Mouse (Mus musculus): ENCODE data around the gene Sult3a2. TPM values are rescaled to one million over a fixed set of nuclear protein-coding genes. Genes with fewer than 3 reads are reported as not detected.

Gene Sult3a2
- total and polyA plus RNA-seq, 3 experiments: not detected

- Histone ChIP-seq H3K4me3 (ENCODE audit: control insufficient read depth in 1 of 2, insufficient read depth in 1 of 2, low read depth in 2 of 2, low read length in 2 of 2) (no peak overlapping the region), H3K9me3 (replicated peaks; ENCODE audit: insufficient read depth, low read length) (no peaks in the 10 kb centered on the region), H3K27me3 (ENCODE audit: control insufficient read depth in 1 of 2, insufficient read depth in 2 of 2, low read length in 2 of 2) (no peaks in the 10 kb centered on the region), H3K4me1 (ENCODE audit: control insufficient read depth in 1 of 2, insufficient read depth in 2 of 2, low read length in 2 of 2) (no peaks in the 10 kb centered on the region), H3K27ac (ENCODE audit: control insufficient read depth, low read depth, low read length) (no peak overlapping the region), H3K9ac (ENCODE audit: control insufficient read depth, low read depth, low read length, poor library complexity, severe bottlenecking) (no peak overlapping the region), H3K79me2 (ENCODE audit: control insufficient read depth, insufficient read depth, low read length, poor library complexity) (no peaks in the 10 kb centered on the region), H3K36me3 (ENCODE audit: control insufficient read depth in 1 of 2, insufficient read depth in 2 of 2, low read length in 2 of 2) (no peaks in the 10 kb centered on the region)
- TF ChIP-seq USF1 (IDR thresholded peaks at IDR 0.05; ENCODE audit: low read depth, low read length): no peak
- no peak for TF ChIP-seq MYB (IDR thresholded peaks at IDR 0.05; ENCODE audit: low read depth, low read length)
- TF ChIP-seq HCFC1 (IDR thresholded peaks at IDR 0.05; ENCODE audit: low read depth, low read length): no peak
- TF ChIP-seq MYC (IDR thresholded peaks at IDR 0.05; ENCODE audit: low read depth, low read length): no peak
- TF ChIP-seq TBP (IDR thresholded peaks at IDR 0.05; ENCODE audit: low read depth, low read length): no peak
- TF ChIP-seq RCOR1 (IDR thresholded peaks at IDR 0.05; ENCODE audit: low read depth, low read length): no peak
- no peak for TF ChIP-seq CTCF (IDR thresholded peaks at IDR 0.05 in 2 of 3, conservative IDR thresholded peaks at IDR 0.05 in 1 of 3; ENCODE audit: control insufficient read depth in 1 of 3, insufficient read depth in 1 of 3, low read depth in 2 of 3, low read length in 3 of 3, poor library complexity in 1 of 3, severe bottlenecking in 1 of 3)
- no peak for TF ChIP-seq ZMIZ1 (IDR thresholded peaks at IDR 0.05; ENCODE audit: low read depth, low read length)
- TF ChIP-seq MEF2A (IDR thresholded peaks at IDR 0.05; ENCODE audit: extremely low read depth, insufficient replicate concordance, low read depth, low read length, poor library complexity, severe bottlenecking): no peak
- no peak for TF ChIP-seq KAT2A (conservative IDR thresholded peaks at IDR 0.05; ENCODE audit: low read depth, low read length)
- TF ChIP-seq JUND (IDR thresholded peaks at IDR 0.05; ENCODE audit: low read depth, low read length): no peak
- no peak for DNase-seq (ENCODE audit: low read depth, low spot score)
Observed at GRCm38 (mm10) chr10:33732409-33733185, 53.9 kb downstream of the Sult3a2 start.

DNA sequence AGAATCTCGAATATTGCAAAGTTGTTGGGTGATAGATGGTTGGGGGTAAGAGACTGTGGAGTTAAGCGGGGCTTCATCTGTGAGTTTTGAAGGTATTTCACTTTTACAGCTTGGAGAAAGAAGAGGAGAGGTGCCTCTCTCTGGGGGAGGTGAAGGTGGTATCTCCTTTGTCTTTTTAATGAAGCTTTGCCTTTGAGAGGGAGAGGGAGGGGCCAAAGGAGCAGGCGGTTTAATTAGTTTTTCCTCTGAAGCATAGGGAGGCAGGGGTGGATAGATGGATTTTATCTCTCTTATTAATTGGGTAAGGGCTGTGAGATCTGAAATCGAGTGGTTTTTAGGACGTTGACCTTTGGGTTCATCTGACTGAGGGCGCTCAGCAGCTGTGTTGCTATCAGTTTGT lies 62.7 kb downstream of the Sult3a2 start:
- Histone ChIP-seq H3K27me3 (ENCODE audit: control insufficient read depth in 1 of 2, insufficient read depth in 2 of 2, low read length in 2 of 2) (no peaks in the 10 kb centered on the region), H3K36me3 (ENCODE audit: control insufficient read depth in 1 of 2, insufficient read depth in 2 of 2, low read length in 2 of 2) (no peaks in the 10 kb centered on the region), H3K4me1 (ENCODE audit: control insufficient read depth in 1 of 2, insufficient read depth in 2 of 2, low read length in 2 of 2) (no peaks in the 10 kb centered on the region), H3K9ac (ENCODE audit: control insufficient read depth, low read depth, low read length, poor library complexity, severe bottlenecking) (no peak overlapping the region), H3K9me3 (replicated peaks; ENCODE audit: insufficient read depth, low read length) (no peaks in the 10 kb centered on the region), H3K27ac (ENCODE audit: control insufficient read depth, low read depth, low read length) (no peak overlapping the region), H3K4me3 (ENCODE audit: control insufficient read depth in 1 of 2, insufficient read depth in 1 of 2, low read depth in 2 of 2, low read length in 2 of 2) (no peak overlapping the region), H3K79me2 (ENCODE audit: control insufficient read depth, insufficient read depth, low read length, poor library complexity) (no peaks in the 10 kb centered on the region)
- DNase-seq (ENCODE audit: low read depth, low spot score): no peak
- TF ChIP-seq JUND (IDR thresholded peaks at IDR 0.05; ENCODE audit: low read depth, low read length): no peak
- no peak for TF ChIP-seq ZKSCAN1 (IDR thresholded peaks at IDR 0.05; ENCODE audit: low read depth, low read length)
- no peak for TF ChIP-seq ELF1 (IDR thresholded peaks at IDR 0.05; ENCODE audit: low read depth, low read length)
- TF ChIP-seq E2F4 (IDR thresholded peaks at IDR 0.05; ENCODE audit: borderline replicate concordance, low read depth, low read length): no peak
- no peak for TF ChIP-seq TBP (IDR thresholded peaks at IDR 0.05; ENCODE audit: low read depth, low read length)
- TF ChIP-seq CHD1 (IDR thresholded peaks at IDR 0.05; ENCODE audit: low read depth, low read length): no peak
- TF ChIP-seq ZC3H11A (IDR thresholded peaks at IDR 0.05; ENCODE audit: low read depth, low read length): no peak
- no peak for TF ChIP-seq SMC3 (IDR thresholded peaks at IDR 0.05; ENCODE audit: low read depth, low read length)
- no peak for TF ChIP-seq MYC (IDR thresholded peaks at IDR 0.05; ENCODE audit: low read depth, low read length)
- TF ChIP-seq CTCF (IDR thresholded peaks at IDR 0.05 in 2 of 3, conservative IDR thresholded peaks at IDR 0.05 in 1 of 3; ENCODE audit: control insufficient read depth in 1 of 3, insufficient read depth in 1 of 3, low read depth in 2 of 3, low read length in 3 of 3, poor library complexity in 1 of 3, severe bottlenecking in 1 of 3): no peak
- TF ChIP-seq MAFK (IDR thresholded peaks at IDR 0.05; ENCODE audit: borderline replicate concordance, low read depth, low read length): no peak

Data from MEL (cell line).